Mouse (Mus musculus) MEL (cell line): ENCODE results near the gene Angptl6. TPM values are rescaled to one million over a fixed set of nuclear protein-coding genes. Genes with fewer than 3 reads are reported as not detected.

Experiments
- DNase-seq: peaks from one replicate; pipeline ENCODE4 v3.0.0; 2011; ENCODE audit warnings: low read depth, low spot score
- H3K27ac ChIP-seq: 2 replicates; pipeline ENCODE4 v1.5.1; 2012; ENCODE audit warnings: low read depth, mild to moderate bottlenecking, control low read depth, low read length, moderate library complexity; ENCODE audit not compliant: control insufficient read depth
- H3K27me3 ChIP-seq, 2 experiments: fragments of 150-350 bp in 1 of 2; sonication (generic) in 1 of 2; 2 replicates each; pipeline ENCODE4 v1.6.1; 2012; ENCODE audit warnings: low read length in 2 of 2, mild to moderate bottlenecking in 2 of 2, improper control_type of control experiment in 1 of 2, moderate library complexity in 1 of 2; ENCODE audit not compliant: insufficient read depth in 2 of 2, control insufficient read depth in 1 of 2
- H3K36me3 ChIP-seq, 2 experiments: 2 replicates each; pipeline ENCODE4 v1.6.1; 2012 to 2014; ENCODE audit warnings: low read length in 2 of 2, improper control_type of control experiment in 1 of 2, inconsistent platforms in 1 of 2, mild to moderate bottlenecking in 1 of 2; ENCODE audit not compliant: insufficient read depth in 2 of 2, control insufficient read depth in 1 of 2
- H3K4me1 ChIP-seq, 2 experiments: fragments of 150-350 bp in 1 of 2; sonication (generic) in 1 of 2; 2 replicates each; pipeline ENCODE4 v1.6.1; 2012; ENCODE audit warnings: low read length in 2 of 2, improper control_type of control experiment in 1 of 2, mild to moderate bottlenecking in 1 of 2; ENCODE audit not compliant: insufficient read depth in 2 of 2, control insufficient read depth in 1 of 2
- H3K4me3 ChIP-seq, 2 experiments: fragments of 150-350 bp in 1 of 2; sonication (generic) in 1 of 2; 2 replicates each; pipeline ENCODE4 v1.5.1; 2012; ENCODE audit warnings: low read depth in 2 of 2, low read length in 2 of 2, mild to moderate bottlenecking in 2 of 2, moderate library complexity in 2 of 2, control low read depth in 1 of 2, improper control_type of control experiment in 1 of 2; ENCODE audit not compliant: control insufficient read depth in 1 of 2, insufficient read depth in 1 of 2
- H3K79me2 ChIP-seq: 2 replicates; pipeline ENCODE4 v1.6.1; 2012; ENCODE audit warnings: mild to moderate bottlenecking, low read length, moderate library complexity; ENCODE audit not compliant: control insufficient read depth, poor library complexity, insufficient read depth
- H3K9ac ChIP-seq: 2 replicates; pipeline ENCODE4 v1.6.1; 2012; ENCODE audit warnings: low read depth, mild to moderate bottlenecking, control low read depth, low read length, moderate library complexity; ENCODE audit not compliant: control insufficient read depth, poor library complexity, severe bottlenecking
- H3K9me3 ChIP-seq: fragments of 150-350 bp; sonication (generic); replicated peaks from 2 replicates; pipeline ENCODE4 v1.6.1; 2012; ENCODE audit warnings: mild to moderate bottlenecking, low read length, improper control_type of control experiment, moderate library complexity; ENCODE audit not compliant: insufficient read depth
- BHLHE40 ChIP-seq: IDR thresholded peaks from 2 replicates; pipeline ENCODE4 v1.6.1; 2012; ENCODE audit warnings: low read depth, mild to moderate bottlenecking, inconsistent platforms, low read length, improper control_type of control experiment, borderline replicate concordance
- CHD1 ChIP-seq: IDR thresholded peaks from 2 replicates; pipeline ENCODE4 v1.6.1; 2012; ENCODE audit warnings: low read depth, mild to moderate bottlenecking, inconsistent platforms, low read length, improper control_type of control experiment
- ETS1 ChIP-seq: IDR thresholded peaks from 2 replicates; pipeline ENCODE4 v1.6.1; 2012; ENCODE audit warnings: low read depth, mild to moderate bottlenecking, inconsistent platforms, low read length, improper control_type of control experiment, moderate library complexity
- GATA1 ChIP-seq: IDR thresholded peaks from 2 replicates; pipeline ENCODE4 v1.6.1; 2011; ENCODE audit warnings: low read depth, low read length, improper control_type of control experiment
- MAFK ChIP-seq: IDR thresholded peaks from 2 replicates; pipeline ENCODE4 v1.6.1; 2011; ENCODE audit warnings: low read depth, mild to moderate bottlenecking, low read length, improper control_type of control experiment, borderline replicate concordance
- MAX ChIP-seq: IDR thresholded peaks from 2 replicates; pipeline ENCODE4 v1.6.1; 2011; ENCODE audit warnings: low read length, improper control_type of control experiment
- MEF2A ChIP-seq: IDR thresholded peaks from 2 replicates; pipeline ENCODE4 v1.6.1; 2014; ENCODE audit warnings: low read depth, mild to moderate bottlenecking, inconsistent platforms, low read length, improper control_type of control experiment; ENCODE audit not compliant: poor library complexity, insufficient replicate concordance, severe bottlenecking; ENCODE audit errors: extremely low read depth
- MXI1 ChIP-seq: IDR thresholded peaks from 2 replicates; pipeline ENCODE4 v1.6.1; 2011; ENCODE audit warnings: mild to moderate bottlenecking, low read depth, low read length, improper control_type of control experiment
- MYB ChIP-seq: IDR thresholded peaks from 2 replicates; pipeline ENCODE4 v1.6.1; 2011; ENCODE audit warnings: mild to moderate bottlenecking, low read depth, low read length, improper control_type of control experiment
- POLR2AphosphoS5 ChIP-seq: IDR thresholded peaks from 2 replicates; pipeline ENCODE4 v1.6.1; 2012; ENCODE audit warnings: low read depth, borderline replicate concordance, mild to moderate bottlenecking, inconsistent platforms, low read length, moderate library complexity, mixed read lengths
- SMC3 ChIP-seq: IDR thresholded peaks from 2 replicates; pipeline ENCODE4 v1.6.1; 2011; ENCODE audit warnings: low read depth, low read length, improper control_type of control experiment
- TAL1 ChIP-seq: IDR thresholded peaks from 2 replicates; pipeline ENCODE4 v1.6.1; 2012; ENCODE audit warnings: mild to moderate bottlenecking, inconsistent platforms, low read length, moderate library complexity, mixed read lengths
- TCF12 ChIP-seq: IDR thresholded peaks from 2 replicates; pipeline ENCODE4 v1.6.1; 2014; ENCODE audit warnings: low read depth, mild to moderate bottlenecking, inconsistent platforms, low read length, improper control_type of control experiment, moderate library complexity
- UBTF ChIP-seq: IDR thresholded peaks from 2 replicates; pipeline ENCODE4 v1.6.1; 2012; ENCODE audit warnings: low read depth, mild to moderate bottlenecking, inconsistent platforms, low read length, improper control_type of control experiment, moderate library complexity, borderline replicate concordance; ENCODE audit not compliant: insufficient read depth
- ZMIZ1 ChIP-seq: IDR thresholded peaks from 2 replicates; pipeline ENCODE4 v1.6.1; 2012; ENCODE audit warnings: low read depth, mild to moderate bottlenecking, inconsistent platforms, low read length, improper control_type of control experiment, moderate library complexity
- polyA plus RNA-seq, 2 experiments: library from polyadenylated mRNA; stranded (reverse) in 1 of 2; unstranded in 1 of 2; fragments of >175 nt in 1 of 2; fragments of >200 nt in 1 of 2; gene quantifications; 2 replicates each; pipeline versions ENCODE4 v1.2.1 to v1.2.4; 2012; ENCODE audit warnings: low replicate concordance in 2 of 2, low read depth in 1 of 2; ENCODE audit not compliant: insufficient read length in 2 of 2, insufficient read depth in 1 of 2, missing spikeins in 1 of 2
- total RNA-seq: library from RNA; depleted of rRNA; stranded (reverse); fragments of 300-350 nt; gene quantifications from 2 replicates; pipeline ENCODE4 v1.2.3, GENCODE M21; 2012

The Angptl6 gene
- total and polyA plus RNA-seq, 3 experiments = 10.9 to 22.6 TPM; not detected in 1

DNA sequence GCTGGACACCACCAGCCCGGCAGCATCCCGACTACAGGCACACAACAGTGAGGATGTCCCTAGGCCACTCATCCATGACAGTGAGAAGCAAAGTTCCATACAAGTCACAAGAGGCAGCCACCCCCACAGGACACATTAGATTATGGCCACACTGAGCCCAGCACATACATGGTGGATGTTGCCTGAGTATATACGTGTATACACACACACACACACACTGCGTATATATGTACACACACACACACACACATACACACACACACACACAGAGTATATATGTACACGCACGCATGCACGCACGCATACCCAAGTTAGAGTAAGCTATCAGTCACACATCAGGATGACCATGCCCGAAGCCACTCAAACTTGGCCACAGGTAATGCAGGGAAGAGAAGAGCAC is 15.9 kb upstream of the Angptl6 start:
- DNase-seq = no peak
- Histone ChIP-seq H3K27ac (no peak overlapping the region), H3K9ac (no peak overlapping the region)
- TF ChIP-seq POLR2AphosphoS5 (peak; percentile 98; the same call in 1 of the 2 replicates), ZMIZ1 (no peak), MAFK (no peak), CHD1 (no peak)
- TF ChIP-seq, all 39 proteins: peak for 1
- H3K9me3 ChIP-seq = no peaks in the 10 kb centered on the region
- peaks cover 44% of the 10 kb centered on the region for H3K79me2 ChIP-seq
- H3K36me3 ChIP-seq = peaks cover 9 to 40% of the 10 kb centered on the region in 2 experiments
- no peaks in the 10 kb centered on the region for H3K27me3 ChIP-seq
- peaks cover 0 to 37% of the 10 kb centered on the region in 2 experiments; a peak in 3 of 4 replicates for H3K4me1 ChIP-seq
- no peak overlapping the region for H3K4me3 ChIP-seq

DNA sequence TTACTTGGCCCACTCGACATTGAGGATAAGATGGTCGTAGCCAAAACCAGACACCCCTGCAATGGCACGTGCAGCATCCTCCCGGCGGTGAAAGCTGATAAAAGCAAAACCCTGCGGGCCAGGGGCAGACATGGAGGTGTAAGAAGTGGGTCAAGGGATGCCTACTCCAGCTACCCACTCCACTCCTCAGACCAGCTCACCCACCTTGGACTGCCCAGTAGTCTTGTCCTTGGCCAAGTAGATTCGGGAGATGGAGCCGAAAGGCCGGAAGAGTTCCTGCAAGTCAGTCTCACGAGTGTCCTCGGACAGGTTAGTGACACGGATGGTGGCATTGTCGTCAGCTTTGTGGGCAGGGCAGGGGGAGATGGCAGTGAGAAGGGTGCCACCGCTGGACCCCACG is 15.1 kb upstream of the Angptl6 start:
- H3K9me3 ChIP-seq = no peaks in the 10 kb centered on the region
- H3K36me3 ChIP-seq = peaks cover 16 to 48% of the 10 kb centered on the region in 2 experiments
- peaks cover 2 to 44% of the 10 kb centered on the region in 2 experiments for H3K4me1 ChIP-seq
- peaks cover 51% of the 10 kb centered on the region for H3K79me2 ChIP-seq
- H3K4me3 ChIP-seq = no peak overlapping the region
- no peak overlapping the region for H3K9ac ChIP-seq
- no peak for TF ChIP-seq SMC3
- TF ChIP-seq UBTF = no peak
- TF ChIP-seq ETS1 = no peak
- TF ChIP-seq GATA1 = no peak
- no peak for TF ChIP-seq BHLHE40
- TF ChIP-seq ZMIZ1 = no peak
- no peak for TF ChIP-seq MXI1
- no peak for TF ChIP-seq TAL1
- TF ChIP-seq MAX = no peak
- no peak for TF ChIP-seq TCF12
- no peak for TF ChIP-seq MEF2A
- no peak for TF ChIP-seq MYB
- DNase-seq = no peak
- H3K27ac ChIP-seq = no peak overlapping the region
- H3K27me3 ChIP-seq = no peaks in the 10 kb centered on the region
